Comparison of ENCODE assay signal across 8 mouse cellular contexts in the genomic region with DNA sequence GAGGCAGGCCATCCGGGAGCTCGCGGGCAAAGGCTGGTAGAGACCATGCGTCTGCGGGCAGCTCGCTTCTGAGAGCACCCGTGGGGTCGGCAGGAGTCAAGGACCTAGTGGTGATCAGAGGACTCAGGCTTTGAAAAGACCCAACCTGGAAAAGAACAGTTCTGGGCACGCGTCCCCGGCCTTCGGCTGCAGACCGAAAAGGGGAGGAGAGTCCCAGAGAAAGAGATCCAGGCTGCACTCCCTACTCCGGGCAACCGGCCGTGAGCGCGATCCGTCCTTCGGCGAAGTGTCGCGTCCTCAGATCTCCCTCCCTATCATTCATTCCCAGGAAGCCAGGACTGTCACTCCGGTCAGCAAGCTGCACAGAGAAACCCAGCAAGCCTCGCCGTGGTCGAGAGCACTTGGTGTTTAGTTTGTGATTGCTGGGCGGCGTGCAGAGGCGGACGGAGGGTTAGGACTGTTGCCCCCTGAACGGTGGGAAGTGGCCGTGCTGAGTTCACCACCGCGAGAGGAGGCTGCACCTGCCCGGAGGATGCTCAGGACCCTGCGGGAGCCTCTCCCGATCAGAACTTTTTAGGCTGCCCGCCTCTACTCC. TPM values are rescaled to one million over a fixed set of nuclear protein-coding genes. Genes with fewer than 3 reads are reported as not detected.
DNase-seq lines count a peak whose midpoint lies in the region; ATAC-seq and TF ChIP-seq lines count a peak whose summit lies in the region.

No protein-coding gene starts in this region.

- peak; percentile 31 for DNase-seq in lung, embryonic 14.5 days
- no peak for DNase-seq in lung, postnatal 10 days
- DNase-seq in kidney, postnatal 10 days: peak; percentile 12
- DNase-seq in midbrain, postnatal 0 days (ENCODE audit: low spot score): peak; percentile 52
- no peak for DNase-seq in thymus, postnatal 36 days
- DNase-seq in ovary, adult 18-20 months (ENCODE audit: low spot score): no peak

- H3K4me3 ChIP-seq in lung, embryonic 14.5 days (ENCODE audit: low read depth, low read length): peak overlapping the region; percentile 45
- peak overlapping the region; percentile 61 for H3K4me3 ChIP-seq in brown adipose tissue, adult 24 weeks (ENCODE audit: insufficient read depth, low read depth, low read length)
- peak overlapping the region; percentile 86 for H3K4me3 ChIP-seq in midbrain, postnatal 0 days (ENCODE audit: low read depth, low read length)

- no peak for TF ChIP-seq CTCF in lung, embryonic 14.5 days (IDR thresholded peaks at IDR 0.05; ENCODE audit: low read depth)
- TF ChIP-seq CTCF in midbrain, postnatal 0 days (IDR thresholded peaks at IDR 0.05): no peak

- ATAC-seq in lung, embryonic 14.5 days (ENCODE audit: insufficient read depth): peak; percentile 36
- ATAC-seq in frontal cortex, adult (ENCODE audit: low TSS enrichment): peak; percentile 10; the same call in 1 of the 2 replicates
- peak; percentile 15 for ATAC-seq in midbrain, postnatal 0 days (ENCODE audit: low FRiP score)

- WGBS in lung, embryonic 14.5 days: under 1% methylated on average over 39 of the region's 39 CpGs
- WGBS in midbrain, postnatal 0 days: under 1% methylated on average over 39 of the region's 39 CpGs

- no peaks in the 10 kb centered on the region for H3K36me3 ChIP-seq in lung, embryonic 14.5 days (ENCODE audit: insufficient read depth)
- H3K36me3 ChIP-seq in midbrain, postnatal 0 days (ENCODE audit: insufficient read depth, low read length): no peaks in the 10 kb centered on the region

- no peaks in the 10 kb centered on the region for H3K9me3 ChIP-seq in lung, embryonic 14.5 days (ENCODE audit: low read depth, low read length)
- H3K9me3 ChIP-seq in midbrain, postnatal 0 days (ENCODE audit: low read length): no peaks in the 10 kb centered on the region

- H3K27me3 ChIP-seq in lung, embryonic 14.5 days (ENCODE audit: insufficient read depth, low read length): peaks cover 57% of the 10 kb centered on the region
- H3K27me3 ChIP-seq in midbrain, postnatal 0 days (ENCODE audit: insufficient read depth, low read length): no peaks in the 10 kb centered on the region

- H3K27ac ChIP-seq in lung, embryonic 14.5 days (ENCODE audit: low read depth): no peak overlapping the region
- no peak overlapping the region for H3K27ac ChIP-seq in brown adipose tissue, adult 24 weeks (replicated peaks; ENCODE audit: low read depth, low read length)
- peak overlapping the region; percentile 97 for H3K27ac ChIP-seq in midbrain, postnatal 0 days (ENCODE audit: low read depth, low read length)

- peak overlapping the region; percentile 96 for H3K4me2 ChIP-seq in lung, embryonic 14.5 days
- peak overlapping the region; percentile 87 for H3K4me2 ChIP-seq in midbrain, postnatal 0 days (ENCODE audit: low read depth, low read length, poor library complexity, severe bottlenecking)

- peaks cover 8% of the 10 kb centered on the region for H3K4me1 ChIP-seq in lung, embryonic 14.5 days (ENCODE audit: insufficient read depth)
- H3K4me1 ChIP-seq in brown adipose tissue, adult 24 weeks (ENCODE audit: control insufficient read depth, insufficient read depth, insufficient read length, low read length): no peaks in the 10 kb centered on the region
- H3K4me1 ChIP-seq in midbrain, postnatal 0 days (ENCODE audit: insufficient read depth, low read length): no peaks in the 10 kb centered on the region; the same call in 1 of the 2 replicates

- H3K9ac ChIP-seq in lung, embryonic 14.5 days: peak overlapping the region; percentile 16
- peak overlapping the region; percentile 86 for H3K9ac ChIP-seq in midbrain, postnatal 0 days (replicated peaks; ENCODE audit: low read length, poor library complexity, severe bottlenecking)

RNA-seq across cellular contexts. Expression of gene Tmem178b, which starts 0.7 kb away (rescaled TPM):
- polyA plus RNA-seq in lung, embryonic 14.5 days (2014; fragmentation: Nextera tagmentation; extraction: Ambion mirVana): 0.13 and 0.19 TPM in 2 replicates
- polyA plus RNA-seq in brown adipose tissue, adult 24 weeks (2012; ENCODE audit: insufficient read depth, insufficient read length, missing spikeins): 2.2 and 3.3 TPM in 2 replicates
- total RNA-seq in midbrain, postnatal 0 days (2014; rRNA removed): 159 and 190 TPM in 2 replicates
- polyA plus RNA-seq in midbrain, postnatal 0 days (2015; fragmentation: Nextera tagmentation; extraction: Ambion mirVana): 27.3 and 31.3 TPM in 2 replicates

Comparison
In these comparisons a context has a peak if more than half of its experiments do, and no peak if none do; other contexts are left out.
1. DNase-seq: peak in lung, embryonic 14.5 days (single experiment), kidney, postnatal 10 days (single experiment) and midbrain, postnatal 0 days (single experiment); none in lung, postnatal 10 days (single experiment), thymus, postnatal 36 days (0 of 2) and ovary, adult 18-20 months (single experiment).
2. Peak in every context shown above with its lines, with median percentiles within 50 percentile points of each other: ATAC-seq and H3K4me3 ChIP-seq.